Mouse (Mus musculus): ENCODE data around the gene Cbx6. TPM values are rescaled to one million over a fixed set of nuclear protein-coding genes. Genes with fewer than 3 reads are reported as not detected.

Cbx6 gene
- polyA plus RNA-seq, 1 experiment from 2014 or later: 15.7 TPM

Other genes with a start within 250 kb of the Cbx6 start
- gene Dmc1, start 229.6 kb downstream of the Cbx6 start, polyA plus RNA-seq (2014; fragmentation: Nextera tagmentation; extraction: Ambion mirVana): 1.4 and 1.5 TPM in 2 replicates
- 0.87 and 1.7 TPM in 2 replicates for gene Fam227a, start 175.7 kb downstream of the Cbx6 start, polyA plus RNA-seq (2014; fragmentation: Nextera tagmentation; extraction: Ambion mirVana)
- gene Cby1, start 175.5 kb downstream of the Cbx6 start, polyA plus RNA-seq (2014; fragmentation: Nextera tagmentation; extraction: Ambion mirVana): 38.2 and 45.4 TPM in 2 replicates
- 260 and 273 TPM in 2 replicates for gene Tomm22, start 163.8 kb downstream of the Cbx6 start, polyA plus RNA-seq (2014; fragmentation: Nextera tagmentation; extraction: Ambion mirVana)
- 10.9 and 15.3 TPM in 2 replicates for gene Josd1, start 146.8 kb downstream of the Cbx6 start, polyA plus RNA-seq (2014; fragmentation: Nextera tagmentation; extraction: Ambion mirVana)
- 22.7 and 26.3 TPM in 2 replicates for gene Gtpbp1, start 143.8 kb downstream of the Cbx6 start, polyA plus RNA-seq (2014; fragmentation: Nextera tagmentation; extraction: Ambion mirVana)
- 3.7 and 4.9 TPM in 2 replicates for gene Sun2, start 92.2 kb downstream of the Cbx6 start, polyA plus RNA-seq (2014; fragmentation: Nextera tagmentation; extraction: Ambion mirVana)
- gene Dnal4, start 56.8 kb downstream of the Cbx6 start, polyA plus RNA-seq (2014; fragmentation: Nextera tagmentation; extraction: Ambion mirVana): 37.3 TPM in 2 replicates
- 0.58 and 0.83 TPM in 2 replicates for gene Nptxr, start 29.9 kb downstream of the Cbx6 start, polyA plus RNA-seq (2014; fragmentation: Nextera tagmentation; extraction: Ambion mirVana)
- 0.64 TPM in 1 of 2 replicates, not detected in the other for gene Npcd, start 451 bp downstream of the Cbx6 start, polyA plus RNA-seq (2014; fragmentation: Nextera tagmentation; extraction: Ambion mirVana)
- gene Apobec3, start 57.0 kb upstream of the Cbx6 start, polyA plus RNA-seq (2014; fragmentation: Nextera tagmentation; extraction: Ambion mirVana): 9.5 and 12.0 TPM in 2 replicates
- gene Cbx7, start 136.4 kb upstream of the Cbx6 start, polyA plus RNA-seq (2014; fragmentation: Nextera tagmentation; extraction: Ambion mirVana): 0.72 and 1.1 TPM in 2 replicates
- 1.3 and 2.0 TPM in 2 replicates for gene Pdgfb, start 180.3 kb upstream of the Cbx6 start, polyA plus RNA-seq (2014; fragmentation: Nextera tagmentation; extraction: Ambion mirVana)